10 mouse cellular contexts compared by ENCODE assay signal in genomic region chr11:97680430-97680829, GRCm38 (mm10). TPM values are rescaled to one million over a fixed set of nuclear protein-coding genes. Genes with fewer than 3 reads are reported as not detected.
A peak's percentile ranks its signal among the peaks of the same experiment; 100 is the strongest.
DNase-seq lines count a peak whose midpoint lies in the region; ATAC-seq and TF ChIP-seq lines count a peak whose summit lies in the region.
"Had no signal": no experiment of that assay in that cellular context is flagged by ENCODE, and none has a peak within 500 bp of the region (broad histone marks: within the 10 kb centered on the region; RNA-seq: fewer than 3 reads in every experiment).

No protein-coding gene starts in this region.

- 86% methylated on average over 12 of the region's 12 CpGs for WGBS in heart, embryonic 11.5 days (ENCODE audit: insufficient replicate concordance)
- 67% methylated on average over 12 of the region's 12 CpGs for WGBS in heart, adult 2 months
- 64% methylated on average over 12 of the region's 12 CpGs for WGBS in midbrain, embryonic 15.5 days
- 90% methylated on average over 12 of the region's 12 CpGs for WGBS in midbrain, embryonic 10.5 days
- WGBS in forebrain, embryonic 16.5 days = 42% methylated on average over 12 of the region's 12 CpGs
- 65% methylated on average over 12 of the region's 12 CpGs for WGBS in neural tube, embryonic 14.5 days
- 66% methylated on average over 12 of the region's 12 CpGs for WGBS in kidney, adult 2 months

- DNase-seq in heart, adult 2 months = no peak
- no peak for DNase-seq in midbrain, embryonic 10.5 days (ENCODE audit: low spot score)
- DNase-seq in thymus, postnatal 4 days = no peak
- DNase-seq in kidney, adult 2 months = no peak
- DNase-seq: spleen, adult 18-20 months had no signal

- no peak overlapping the region for H3K4me2 ChIP-seq in heart, embryonic 11.5 days
- no peak overlapping the region for H3K4me2 ChIP-seq in midbrain, embryonic 15.5 days
- H3K4me2 ChIP-seq in forebrain, embryonic 16.5 days (ENCODE audit: low read length) = no peak overlapping the region
- H3K4me2 ChIP-seq in neural tube, embryonic 14.5 days (ENCODE audit: low read depth, low read length) = no peak overlapping the region
- H3K4me2 ChIP-seq: kidney, embryonic 15.5 days had no signal

- TF ChIP-seq CTCF in heart, adult 2 months (IDR thresholded peaks at IDR 0.05) = no peak
- no peak for TF ChIP-seq CTCF in kidney, adult 2 months (conservative IDR thresholded peaks at IDR 0.05; ENCODE audit: insufficient read depth, insufficient read length, low read depth, low read length)

- intact Hi-C loops in heart, adult 2 months (cut with DNase I) = no loop called here

- H3K36me3 ChIP-seq in heart, embryonic 11.5 days (ENCODE audit: control insufficient read depth, insufficient read depth, low read length) = peaks cover 33% of the 10 kb centered on the region
- H3K36me3 ChIP-seq in heart, adult 2 months (ENCODE audit: control insufficient read depth, insufficient read depth, low read length) = no peaks in the 10 kb centered on the region
- peaks cover 26% of the 10 kb centered on the region for H3K36me3 ChIP-seq in midbrain, embryonic 15.5 days (replicated peaks)
- peaks cover 83% of the 10 kb centered on the region for H3K36me3 ChIP-seq in midbrain, embryonic 10.5 days
- H3K36me3 ChIP-seq in forebrain, embryonic 16.5 days (ENCODE audit: control insufficient read depth, insufficient read depth) = peaks cover 6% of the 10 kb centered on the region; the same call in 1 of the 2 replicates
- H3K36me3 ChIP-seq in neural tube, embryonic 14.5 days (ENCODE audit: control insufficient read depth, insufficient read depth, low read length) = peaks cover 48% of the 10 kb centered on the region
- peaks cover 7% of the 10 kb centered on the region; the same call in 1 of the 2 replicates for H3K36me3 ChIP-seq in kidney, adult 2 months (ENCODE audit: control insufficient read depth, insufficient read depth, low read length)

- H3K4me3 ChIP-seq in heart, embryonic 11.5 days (ENCODE audit: low read depth, low read length) = no peak overlapping the region
- H3K4me3 ChIP-seq in heart, adult 2 months = no peak overlapping the region
- no peak overlapping the region for H3K4me3 ChIP-seq in midbrain, embryonic 15.5 days
- no peak overlapping the region for H3K4me3 ChIP-seq in midbrain, embryonic 10.5 days
- H3K4me3 ChIP-seq in forebrain, embryonic 16.5 days (replicated peaks; ENCODE audit: low read length) = no peak overlapping the region
- no peak overlapping the region for H3K4me3 ChIP-seq in neural tube, embryonic 14.5 days (ENCODE audit: low read depth, low read length)
- no peak overlapping the region for H3K4me3 ChIP-seq in kidney, adult 2 months (ENCODE audit: insufficient read depth, low read depth, low read length)
- H3K4me3 ChIP-seq: kidney, embryonic 15.5 days had no signal

- TF ChIP-seq POLR2A in heart, adult 2 months (IDR thresholded peaks at IDR 0.05; ENCODE audit: insufficient read depth, low read depth, low read length) = no peak
- no peak for TF ChIP-seq POLR2A in kidney, adult 2 months (IDR thresholded peaks at IDR 0.05; ENCODE audit: low read depth, low read length)

- no peaks in the 10 kb centered on the region for H3K79me2 ChIP-seq in heart, adult 2 months (replicated peaks; ENCODE audit: control insufficient read depth, insufficient read depth, low read length)

- TF ChIP-seq EP300 in heart, adult 2 months (IDR thresholded peaks at IDR 0.05; ENCODE audit: insufficient read depth, low read depth, low read length) = no peak

- H3K27me3 ChIP-seq in heart, embryonic 11.5 days (ENCODE audit: control insufficient read depth, insufficient read depth, low read length) = no peaks in the 10 kb centered on the region
- H3K27me3 ChIP-seq in heart, adult 2 months (ENCODE audit: control insufficient read depth, insufficient read depth, low read length) = no peaks in the 10 kb centered on the region
- no peaks in the 10 kb centered on the region for H3K27me3 ChIP-seq in midbrain, embryonic 15.5 days (replicated peaks)
- H3K27me3 ChIP-seq in midbrain, embryonic 10.5 days (ENCODE audit: low read depth, poor library complexity, severe bottlenecking) = no peaks in the 10 kb centered on the region; the same call in 1 of the 2 replicates
- H3K27me3 ChIP-seq in forebrain, embryonic 16.5 days (replicated peaks; ENCODE audit: control insufficient read depth, insufficient read depth, low read length) = no peaks in the 10 kb centered on the region
- H3K27me3 ChIP-seq in neural tube, embryonic 14.5 days (ENCODE audit: control insufficient read depth, insufficient read depth, low read length) = no peaks in the 10 kb centered on the region
- H3K27me3 ChIP-seq in kidney, adult 2 months (replicated peaks; ENCODE audit: control insufficient read depth, insufficient read depth, low read length) = no peaks in the 10 kb centered on the region
- H3K27me3 ChIP-seq: kidney, embryonic 15.5 days had no signal

- H3K4me1 ChIP-seq in heart, embryonic 11.5 days (ENCODE audit: control insufficient read depth, insufficient read depth, low read length) = peaks cover 7% of the 10 kb centered on the region
- peaks cover 6% of the 10 kb centered on the region for H3K4me1 ChIP-seq in heart, adult 2 months (ENCODE audit: control insufficient read depth, insufficient read depth, low read length)
- H3K4me1 ChIP-seq in midbrain, embryonic 15.5 days = peaks cover 29% of the 10 kb centered on the region
- peaks cover 58% of the 10 kb centered on the region for H3K4me1 ChIP-seq in midbrain, embryonic 10.5 days
- peaks cover 28% of the 10 kb centered on the region for H3K4me1 ChIP-seq in forebrain, embryonic 16.5 days (replicated peaks; ENCODE audit: control insufficient read depth, insufficient read depth, low read length)
- 0 out of 2 replicates have a peak, but pooled peaks cover 2% of the 10 kb centered on the region for H3K4me1 ChIP-seq in neural tube, embryonic 14.5 days (ENCODE audit: control insufficient read depth, insufficient read depth, low read length)
- peaks cover 7% of the 10 kb centered on the region; the same call in 1 of the 2 replicates for H3K4me1 ChIP-seq in kidney, adult 2 months (ENCODE audit: control insufficient read depth, insufficient read depth, low read length)

- peak overlapping the region; percentile 34; the same call in 1 of the 2 replicates for H3K9ac ChIP-seq in heart, embryonic 11.5 days (ENCODE audit: low read depth, low read length)
- no peak overlapping the region for H3K9ac ChIP-seq in heart, adult 2 months (ENCODE audit: low read depth, low read length)
- no peak overlapping the region for H3K9ac ChIP-seq in midbrain, embryonic 15.5 days
- no peak overlapping the region for H3K9ac ChIP-seq in forebrain, embryonic 16.5 days (replicated peaks; ENCODE audit: low read depth, low read length)
- no peak overlapping the region for H3K9ac ChIP-seq in neural tube, embryonic 14.5 days (replicated peaks; ENCODE audit: low read depth, low read length)
- H3K9ac ChIP-seq: kidney, embryonic 15.5 days had no signal

- no peaks in the 10 kb centered on the region for H3K9me3 ChIP-seq in heart, embryonic 11.5 days (replicated peaks; ENCODE audit: control insufficient read depth, low read length)
- no peaks in the 10 kb centered on the region for H3K9me3 ChIP-seq in midbrain, embryonic 15.5 days
- H3K9me3 ChIP-seq in midbrain, embryonic 10.5 days (replicated peaks) = no peaks in the 10 kb centered on the region
- no peaks in the 10 kb centered on the region for H3K9me3 ChIP-seq in forebrain, embryonic 16.5 days (ENCODE audit: control insufficient read depth, low read length)
- H3K9me3 ChIP-seq in neural tube, embryonic 14.5 days (ENCODE audit: control insufficient read depth, low read length) = no peaks in the 10 kb centered on the region
- H3K9me3 ChIP-seq: kidney, embryonic 15.5 days had no signal

- ATAC-seq in heart, embryonic 11.5 days (replicated peaks; ENCODE audit: insufficient number of reproducible peaks, low FRiP score, low TSS enrichment) = no peak
- no peak for ATAC-seq in midbrain, embryonic 15.5 days (replicated peaks)
- peak; percentile 49; the same call in 1 of the 2 replicates for ATAC-seq in forebrain, embryonic 16.5 days
- peak; percentile 61; the same call in 1 of the 2 replicates for ATAC-seq in neural tube, embryonic 14.5 days (ENCODE audit: low read depth)

- H3K27ac ChIP-seq in heart, embryonic 11.5 days (ENCODE audit: low read depth, low read length) = no peak overlapping the region
- H3K27ac ChIP-seq in heart, adult 2 months = no peak overlapping the region
- 0 out of 2 replicates have a peak overlapping the region, but pooled peaks have one; percentile 3 for H3K27ac ChIP-seq in midbrain, embryonic 15.5 days
- H3K27ac ChIP-seq in midbrain, embryonic 10.5 days (replicated peaks) = no peak overlapping the region
- no peak overlapping the region for H3K27ac ChIP-seq in forebrain, embryonic 16.5 days (ENCODE audit: low read length)
- no peak overlapping the region for H3K27ac ChIP-seq in neural tube, embryonic 14.5 days (ENCODE audit: low read depth, low read length)
- no peak overlapping the region for H3K27ac ChIP-seq in kidney, adult 2 months (ENCODE audit: insufficient read depth, low read depth, low read length)
- H3K27ac ChIP-seq: kidney, embryonic 15.5 days had no signal

RNA-seq across cellular contexts. Expression of gene Cisd3, which starts 5.2 kb away (rescaled TPM):
- 45.8 and 52.3 TPM in 2 replicates for polyA plus RNA-seq in heart, embryonic 11.5 days (2014; fragmentation: Nextera tagmentation; extraction: Ambion mirVana)
- total RNA-seq in heart, adult 2 months (2021) = 100 to 1,000 TPM; 130 to 137 TPM
- polyA plus RNA-seq in heart, adult 2 months (2012; rRNA removed) = 82.7 and 106 TPM in 2 replicates
- polyA plus RNA-seq in midbrain, embryonic 15.5 days (2015; fragmentation: Nextera tagmentation; extraction: Ambion mirVana) = 21.6 and 26.4 TPM in 2 replicates
- polyA plus RNA-seq in midbrain, embryonic 10.5 days (2016; fragmentation: Nextera tagmentation; extraction: Ambion mirVana) = 20.5 and 21.7 TPM in 2 replicates
- 14.6 and 15.4 TPM in 2 replicates for polyA plus RNA-seq in forebrain, embryonic 16.5 days (2015; fragmentation: Nextera tagmentation; extraction: Ambion mirVana)
- polyA plus RNA-seq in neural tube, embryonic 14.5 days (2014; fragmentation: Nextera tagmentation; extraction: Ambion mirVana) = 28.3 and 38.1 TPM in 2 replicates
- 139 and 149 TPM in 2 replicates for polyA plus RNA-seq in kidney, adult 2 months (2012; rRNA removed)

RNA-seq across cellular contexts. Expression of gene Mllt6, which starts 17.2 kb away (rescaled TPM):
- polyA plus RNA-seq in heart, embryonic 11.5 days (2014; fragmentation: Nextera tagmentation; extraction: Ambion mirVana) = 2.9 and 3.3 TPM in 2 replicates
- 10 to 100 TPM; 67.1 to 72.5 TPM for total RNA-seq in heart, adult 2 months (2021)
- 37.9 and 46.2 TPM in 2 replicates for polyA plus RNA-seq in heart, adult 2 months (2012; rRNA removed)
- 3.9 and 4.4 TPM in 2 replicates for polyA plus RNA-seq in midbrain, embryonic 15.5 days (2015; fragmentation: Nextera tagmentation; extraction: Ambion mirVana)
- 2.1 and 2.6 TPM in 2 replicates for polyA plus RNA-seq in midbrain, embryonic 10.5 days (2016; fragmentation: Nextera tagmentation; extraction: Ambion mirVana)
- polyA plus RNA-seq in forebrain, embryonic 16.5 days (2015; fragmentation: Nextera tagmentation; extraction: Ambion mirVana) = 4.2 and 5.1 TPM in 2 replicates
- 4.7 and 5.1 TPM in 2 replicates for polyA plus RNA-seq in neural tube, embryonic 14.5 days (2014; fragmentation: Nextera tagmentation; extraction: Ambion mirVana)
- polyA plus RNA-seq in kidney, adult 2 months (2012; rRNA removed) = 36.6 and 40.4 TPM in 2 replicates

RNA-seq across cellular contexts. Expression of gene Pcgf2, which starts 19.9 kb away (rescaled TPM):
- polyA plus RNA-seq in heart, embryonic 11.5 days (2014; fragmentation: Nextera tagmentation; extraction: Ambion mirVana) = 10.3 and 16.4 TPM in 2 replicates
- 1 to 10 TPM; 4.1 to 5.6 TPM for total RNA-seq in heart, adult 2 months (2021)
- 9.5 and 17.8 TPM in 2 replicates for polyA plus RNA-seq in heart, adult 2 months (2012; rRNA removed)
- polyA plus RNA-seq in midbrain, embryonic 15.5 days (2015; fragmentation: Nextera tagmentation; extraction: Ambion mirVana) = 23.1 TPM in 2 replicates
- 16.0 and 18.6 TPM in 2 replicates for polyA plus RNA-seq in midbrain, embryonic 10.5 days (2016; fragmentation: Nextera tagmentation; extraction: Ambion mirVana)
- polyA plus RNA-seq in forebrain, embryonic 16.5 days (2015; fragmentation: Nextera tagmentation; extraction: Ambion mirVana) = 14.8 and 19.8 TPM in 2 replicates
- polyA plus RNA-seq in neural tube, embryonic 14.5 days (2014; fragmentation: Nextera tagmentation; extraction: Ambion mirVana) = 24.7 and 25.8 TPM in 2 replicates
- 53.9 and 56.5 TPM in 2 replicates for polyA plus RNA-seq in kidney, adult 2 months (2012; rRNA removed)

RNA-seq across cellular contexts. Expression of gene Psmb3, which starts 22.8 kb away (rescaled TPM):
- 416 and 447 TPM in 2 replicates for polyA plus RNA-seq in heart, embryonic 11.5 days (2014; fragmentation: Nextera tagmentation; extraction: Ambion mirVana)
- 100 to 1,000 TPM; 135 to 139 TPM for total RNA-seq in heart, adult 2 months (2021)
- polyA plus RNA-seq in heart, adult 2 months (2012; rRNA removed) = 273 and 314 TPM in 2 replicates
- 421 and 431 TPM in 2 replicates for polyA plus RNA-seq in midbrain, embryonic 15.5 days (2015; fragmentation: Nextera tagmentation; extraction: Ambion mirVana)
- 606 and 631 TPM in 2 replicates for polyA plus RNA-seq in midbrain, embryonic 10.5 days (2016; fragmentation: Nextera tagmentation; extraction: Ambion mirVana)
- 403 and 431 TPM in 2 replicates for polyA plus RNA-seq in forebrain, embryonic 16.5 days (2015; fragmentation: Nextera tagmentation; extraction: Ambion mirVana)
- 441 and 465 TPM in 2 replicates for polyA plus RNA-seq in neural tube, embryonic 14.5 days (2014; fragmentation: Nextera tagmentation; extraction: Ambion mirVana)
- 397 and 399 TPM in 2 replicates for polyA plus RNA-seq in kidney, adult 2 months (2012; rRNA removed)

RNA-seq across cellular contexts. Expression of gene Epop, which starts 50.9 kb away (rescaled TPM):
- 1.4 and 1.5 TPM in 2 replicates for polyA plus RNA-seq in heart, embryonic 11.5 days (2014; fragmentation: Nextera tagmentation; extraction: Ambion mirVana)
- 1 to 10 TPM; 1.4 to 2.6 TPM for total RNA-seq in heart, adult 2 months (2021)
- 0.44 and 0.61 TPM in 2 replicates for polyA plus RNA-seq in heart, adult 2 months (2012; rRNA removed)
- polyA plus RNA-seq in midbrain, embryonic 15.5 days (2015; fragmentation: Nextera tagmentation; extraction: Ambion mirVana) = 1.9 and 2.5 TPM in 2 replicates
- 10.4 and 13.3 TPM in 2 replicates for polyA plus RNA-seq in midbrain, embryonic 10.5 days (2016; fragmentation: Nextera tagmentation; extraction: Ambion mirVana)
- 2.1 and 2.6 TPM in 2 replicates for polyA plus RNA-seq in forebrain, embryonic 16.5 days (2015; fragmentation: Nextera tagmentation; extraction: Ambion mirVana)
- polyA plus RNA-seq in neural tube, embryonic 14.5 days (2014; fragmentation: Nextera tagmentation; extraction: Ambion mirVana) = 1.5 and 2.4 TPM in 2 replicates
- polyA plus RNA-seq in kidney, adult 2 months (2012; rRNA removed) = 0.86 and 1.2 TPM in 2 replicates

Comparison
In these comparisons a context has a peak if more than half of its experiments do, and no peak if none do; other contexts are left out.
1. ATAC-seq: peak in forebrain, embryonic 16.5 days (single experiment) and neural tube, embryonic 14.5 days (single experiment); none in heart, embryonic 11.5 days (single experiment) and midbrain, embryonic 15.5 days (single experiment).